Mouse (Mus musculus): ENCODE measurements around the gene Themis2. TPM values are rescaled to one million over a fixed set of nuclear protein-coding genes. Genes with fewer than 3 reads are reported as not detected.
"Not testable (repeated sequence)": the region's sequence is repeated elsewhere in the genome, so short reads cannot be mapped to it uniquely, and the experiment has no call there.

The Themis2 gene
- total RNA-seq, 2 experiments from 2014 or later: 0.80 to 1.1 TPM

DNA sequence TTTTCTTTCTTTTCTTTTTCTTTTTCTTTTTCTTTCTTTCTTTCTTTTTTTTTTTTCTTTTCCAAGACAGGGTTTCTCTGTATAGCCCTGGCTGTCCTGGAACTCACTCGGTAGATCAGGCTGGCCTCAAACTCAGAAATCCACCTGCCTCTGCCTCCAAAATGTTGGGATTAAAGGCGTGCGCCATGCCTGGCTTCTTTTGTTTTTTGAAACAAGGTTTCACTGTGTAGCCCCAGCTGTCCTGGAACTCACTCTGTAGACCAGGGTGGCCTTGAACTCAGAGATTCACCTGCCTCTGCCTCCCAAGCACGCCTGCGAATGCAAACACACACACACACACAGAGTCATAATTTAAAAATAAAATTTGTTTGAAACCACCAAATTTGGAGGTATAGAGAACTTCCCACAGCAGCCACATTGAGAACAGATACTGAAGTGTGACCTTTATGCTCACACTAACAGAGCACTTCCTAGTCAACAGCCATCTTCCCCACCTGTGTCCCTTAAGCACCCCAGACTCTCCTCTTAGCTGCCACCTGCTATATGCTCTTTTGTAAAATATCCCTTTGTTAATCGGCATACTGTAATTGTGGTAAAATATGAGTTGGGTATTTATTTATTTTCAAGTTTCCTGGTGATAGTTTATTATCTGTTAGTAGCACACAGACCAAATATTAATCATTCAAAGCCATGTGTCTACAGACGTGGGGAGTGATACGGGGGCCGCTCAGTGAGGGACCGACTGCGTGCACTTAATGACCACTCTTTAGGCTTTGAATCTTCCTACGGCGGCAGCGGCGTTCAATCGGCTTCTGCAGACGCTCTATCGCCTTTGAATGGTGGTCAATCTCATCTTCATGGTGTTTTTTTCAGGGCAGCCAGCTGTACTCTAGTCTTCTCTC lies 5.2 kb upstream of the Themis2 start:
- intact Hi-C loops (cut with DNase I): no loop called here
- no peak for DNase-seq (ENCODE audit: low spot score in 2 of 2)

DNA sequence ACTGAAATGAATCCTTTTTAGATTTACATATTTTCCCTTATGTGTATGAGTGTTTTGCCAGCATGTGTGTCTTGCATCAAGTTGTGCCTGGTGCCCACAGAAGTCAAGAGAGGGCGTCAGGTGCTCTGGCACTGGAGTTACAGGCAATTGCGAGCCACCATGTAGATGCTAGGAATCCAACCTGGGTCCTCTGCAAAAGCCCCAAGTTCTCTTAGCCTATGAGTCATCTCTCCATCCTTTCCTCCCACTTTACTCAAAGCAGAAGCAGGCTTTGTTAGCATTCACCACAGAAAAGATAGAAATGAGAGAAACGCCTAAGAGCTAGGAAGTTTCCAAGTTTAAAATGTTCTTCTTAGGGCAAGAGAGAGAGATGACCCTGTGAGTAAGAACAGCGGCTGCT lies 3.7 kb upstream of the Themis2 start:
- peak in 1 of 2 experiments; percentile 61 for DNase-seq (ENCODE audit: low spot score in 2 of 2)
- intact Hi-C loops (cut with DNase I): no loop called here

DNA sequence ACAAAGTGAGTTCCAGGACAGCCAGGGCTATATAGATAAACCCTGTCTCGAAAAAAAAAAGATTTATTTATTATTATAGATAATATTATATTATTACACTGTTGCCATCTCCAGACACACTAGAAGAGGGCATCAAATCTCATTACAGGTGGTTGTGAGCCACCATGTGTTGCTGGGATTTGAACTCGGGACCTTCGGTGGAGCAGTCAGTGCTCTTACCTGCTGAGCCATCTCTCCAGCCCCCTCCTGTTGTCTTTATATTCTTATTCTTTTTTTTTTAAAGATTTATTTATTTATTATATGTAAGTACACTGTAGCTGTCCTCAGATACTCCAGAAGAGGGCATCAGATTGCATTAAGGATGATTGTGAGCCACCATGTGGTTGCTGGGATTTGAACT lies 2.5 kb upstream of the Themis2 start:
- DNase-seq (ENCODE audit: low spot score in 2 of 2); intact Hi-C loops (cut with DNase I): not testable (repeated sequence)

DNA sequence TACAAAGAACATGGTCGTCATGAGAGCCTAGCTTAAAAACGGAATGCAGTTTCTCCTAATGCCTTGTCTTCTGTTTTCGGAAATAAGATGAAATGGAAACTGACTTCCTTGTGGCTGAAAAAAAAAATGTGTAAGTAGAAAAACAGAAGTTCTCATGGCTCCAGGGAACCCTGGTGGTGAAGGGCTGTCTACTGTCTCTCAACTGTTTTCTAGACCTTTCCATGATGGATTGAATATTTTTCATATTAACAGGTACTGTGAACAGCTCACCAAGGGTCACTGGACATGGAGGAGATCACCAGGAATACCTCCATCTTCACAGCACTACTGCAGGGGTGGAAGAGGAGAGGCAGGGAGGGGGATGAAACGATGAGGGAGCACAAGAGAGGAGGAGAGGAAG lies 1.8 kb upstream of the Themis2 start:
- intact Hi-C loops (cut with DNase I): no loop called here
- DNase-seq (ENCODE audit: low spot score in 2 of 2): no peak

DNA sequence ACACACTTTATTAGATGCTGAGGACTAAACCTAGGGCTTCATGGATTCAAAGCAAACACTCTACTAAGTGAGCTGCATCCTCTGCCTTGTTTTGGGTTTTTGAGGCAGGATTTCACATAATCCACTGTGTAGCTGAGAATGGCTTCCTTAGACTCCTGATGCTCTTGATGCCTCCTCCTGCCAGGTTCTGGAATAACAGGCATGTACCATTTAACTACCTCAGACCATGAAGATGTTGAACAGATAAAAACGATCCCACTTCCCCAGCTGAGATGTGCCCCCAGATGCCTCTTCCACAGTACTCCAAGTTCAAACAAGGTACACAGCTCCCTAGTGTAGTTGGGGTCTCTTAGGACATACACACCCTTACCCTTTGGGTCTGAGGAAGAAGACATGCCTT lies 1.3 kb upstream of the Themis2 start:
- intact Hi-C loops (cut with DNase I): no loop called here
- DNase-seq (ENCODE audit: low spot score in 2 of 2): no peak

DNA sequence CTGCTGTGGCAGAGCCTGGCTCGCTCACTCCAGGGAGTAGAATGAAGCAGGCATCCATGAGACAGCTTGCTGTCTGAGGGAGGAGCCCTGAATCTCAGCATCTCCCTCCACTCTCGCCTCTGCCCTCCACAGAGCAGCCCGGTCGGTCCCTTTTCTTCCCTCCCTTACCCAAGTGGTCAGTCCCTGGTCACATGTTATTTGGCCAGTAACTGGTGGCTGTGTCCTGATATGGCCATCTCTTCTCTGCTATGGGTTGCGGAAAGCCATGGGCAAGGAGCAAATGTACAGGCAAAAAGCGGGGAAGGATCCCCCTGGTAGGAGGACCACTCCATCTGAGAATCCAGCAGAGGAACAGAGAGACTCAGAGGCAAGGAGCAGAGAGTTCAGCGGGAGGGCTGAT lies 1.0 kb downstream of the Themis2 start:
- no peak for DNase-seq (ENCODE audit: low spot score in 2 of 2)
- intact Hi-C loops (cut with DNase I): no loop called here

- intact Hi-C loops (cut with DNase I): no loop called here
These were observed 1.4 kb downstream of the Themis2 start for GRCm38 (mm10) chr4:132794760-132795159.

DNA sequence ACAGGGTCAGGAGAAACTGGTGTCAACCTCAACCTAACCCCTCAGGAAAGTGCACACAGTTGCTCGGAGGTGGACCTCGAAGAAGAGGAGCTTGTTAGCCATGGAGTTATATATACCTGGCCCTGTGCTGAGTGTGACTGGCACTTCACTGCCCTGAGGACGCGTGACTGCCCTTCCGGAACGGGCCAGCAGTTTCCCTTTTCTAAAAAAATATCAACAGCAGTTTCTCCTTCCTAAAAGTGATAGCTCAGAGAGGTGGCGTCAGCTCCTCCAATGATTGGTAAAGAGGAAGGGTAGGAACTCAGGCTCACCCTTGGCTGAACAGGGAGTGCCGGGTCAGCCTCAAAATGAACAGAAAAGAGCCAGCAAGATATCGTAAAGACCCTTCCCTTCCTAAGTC lies 2.2 kb downstream of the Themis2 start:
- intact Hi-C loops (cut with DNase I): no loop called here
- DNase-seq (ENCODE audit: low spot score in 2 of 2): no peak

More at GRCm38 (mm10) chr4:132794760-132795159, 1.4 kb downstream of the Themis2 start:
- no peak for DNase-seq (ENCODE audit: low spot score in 2 of 2)

- intact Hi-C loops (cut with DNase I); DNase-seq (ENCODE audit: low spot score in 2 of 2): not testable (repeated sequence)
These were observed 2.7 kb downstream of the Themis2 start for GRCm38 (mm10) chr4:132793322-132794004.

DNA sequence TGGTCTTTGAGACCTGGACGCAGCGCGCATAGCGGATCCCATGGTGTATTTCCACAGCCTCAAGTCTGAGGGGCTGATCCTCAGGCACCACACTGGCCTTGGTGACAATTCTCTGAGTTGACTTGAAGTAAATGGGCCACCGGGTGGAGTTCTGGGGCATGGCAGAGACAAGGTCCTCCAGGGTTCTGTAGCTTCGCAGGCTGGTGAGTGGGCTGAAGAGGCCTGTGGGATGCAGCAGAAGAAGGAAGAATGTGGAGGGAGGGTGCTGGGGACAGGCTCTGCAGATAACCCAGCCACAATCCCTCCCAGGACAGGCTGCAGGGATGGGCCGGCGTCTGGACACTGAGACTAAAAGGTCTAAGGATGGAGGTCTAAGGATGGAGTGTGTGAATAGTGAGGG lies 6.5 kb downstream of the Themis2 start:
- DNase-seq (ENCODE audit: low spot score in 2 of 2): no peak

DNA sequence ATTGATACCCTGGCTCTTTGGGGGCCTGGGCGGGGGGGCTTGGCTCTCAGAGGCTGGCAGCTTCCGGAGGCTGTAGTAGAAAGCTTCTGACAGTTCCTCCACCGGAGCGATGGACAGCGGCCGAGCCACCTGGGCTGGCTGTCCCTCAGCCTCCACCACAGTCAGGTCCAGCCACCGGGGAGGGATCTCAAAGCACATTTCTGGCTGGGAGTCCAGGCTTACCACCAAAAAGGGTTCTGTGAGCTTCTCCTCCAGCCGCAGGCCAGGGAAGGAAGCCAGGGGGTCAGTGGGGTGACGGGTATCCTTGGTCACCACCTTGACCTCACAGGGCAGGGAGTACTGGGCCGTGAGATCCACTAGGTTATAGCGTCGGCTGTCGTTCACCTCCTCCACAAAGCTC lies 11.0 kb downstream of the Themis2 start:
- no peak for DNase-seq (ENCODE audit: low spot score in 2 of 2)
- intact Hi-C loops (cut with DNase I): no loop called here

More for the DNA sequence above, 6.5 kb downstream of the Themis2 start:
- intact Hi-C loops (cut with DNase I): no loop called here

DNA sequence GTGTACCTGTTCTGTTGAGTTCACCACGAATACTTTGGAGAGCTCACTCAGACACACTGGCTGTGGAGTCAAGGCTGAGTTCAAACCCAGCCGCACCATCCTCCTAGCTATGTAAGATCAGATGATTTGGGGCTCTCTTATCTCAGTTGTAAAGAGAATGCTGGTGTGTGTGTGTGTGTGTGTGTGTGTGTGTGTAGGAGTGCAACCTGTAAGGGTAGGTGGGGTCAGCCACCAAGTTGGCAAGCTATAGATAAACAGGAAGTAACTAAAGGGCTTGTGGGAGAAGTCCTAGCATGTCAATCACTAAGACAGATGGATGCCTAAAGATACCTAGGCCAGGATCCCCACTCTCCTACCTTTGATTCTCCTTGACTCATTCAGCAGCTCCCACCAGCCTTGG lies 12.5 kb downstream of the Themis2 start:
- no peak for DNase-seq (ENCODE audit: low spot score in 2 of 2)
- intact Hi-C loops (cut with DNase I): no loop called here

DNA sequence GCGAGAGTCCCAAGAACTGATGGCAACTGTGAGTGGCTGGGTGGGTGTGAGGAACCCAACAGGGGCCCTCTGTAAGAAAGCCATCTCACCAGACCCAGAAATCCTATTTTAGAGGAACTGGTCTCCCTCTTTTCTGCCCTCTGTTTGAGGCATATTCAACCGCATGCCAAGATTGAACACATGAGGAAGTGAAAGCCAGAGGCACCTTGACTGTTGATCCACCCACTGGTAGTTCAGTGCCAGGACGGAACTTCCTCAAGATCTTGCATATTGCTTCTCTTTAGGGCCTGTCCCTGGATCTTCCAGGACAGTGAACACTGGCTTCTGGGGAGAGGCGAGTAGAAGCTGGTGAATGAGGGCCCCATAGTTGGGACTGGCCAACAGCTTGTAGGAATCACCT lies 15.9 kb downstream of the Themis2 start:
- intact Hi-C loops (cut with DNase I): no loop called here
- DNase-seq (ENCODE audit: low spot score in 2 of 2): no peak

- no peak for DNase-seq (ENCODE audit: low spot score in 2 of 2)
- intact Hi-C loops (cut with DNase I): loop anchor here (5.0 kb wide), 1 partner anchor 144 kb away; the partner anchor contains the start of gene Fam76a
These were observed 17.5 kb downstream of the Themis2 start for GRCm38 (mm10) chr4:132778562-132779201.

DNA sequence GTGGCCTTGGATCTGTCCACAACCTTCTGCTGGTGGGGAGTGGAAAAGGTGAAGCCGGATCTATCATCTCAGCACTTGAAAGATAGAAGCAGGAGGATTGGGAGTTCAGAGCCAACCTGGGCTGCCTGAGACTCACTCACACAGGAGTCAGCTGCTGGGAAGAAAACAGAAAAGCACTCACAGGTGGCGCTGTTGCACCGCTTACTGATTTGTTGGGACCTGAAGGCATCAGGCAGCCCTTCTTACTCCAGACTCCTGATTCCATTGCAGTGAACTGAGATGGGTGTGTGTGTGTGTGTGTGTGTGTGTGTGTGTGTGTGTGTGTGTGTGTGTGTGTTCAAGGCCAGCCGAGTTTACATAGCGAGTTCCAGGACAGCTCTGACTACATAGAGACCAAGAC lies 19.4 kb downstream of the Themis2 start:
- intact Hi-C loops (cut with DNase I): loop anchor here (1.0 to 5.0 kb wide), 2 partner anchors 48 to 146 kb away; partner anchors contain the start of gene Fam76a
- peak; percentile 82 to 88 for DNase-seq (ENCODE audit: low spot score in 2 of 2)

GRCm38 (mm10) chr4:132774905-132775304 lies 21.3 kb downstream of the Themis2 start:
- DNase-seq (ENCODE audit: low spot score in 2 of 2): no peak
- intact Hi-C loops (cut with DNase I): loop anchor here (5.0 kb wide), 1 partner anchor 147 kb away; the partner anchor contains the start of gene Fam76a

- DNase-seq (ENCODE audit: low spot score in 2 of 2): no peak
- intact Hi-C loops (cut with DNase I): no loop called here
These were observed 24.4 kb downstream of the Themis2 start for GRCm38 (mm10) chr4:132771776-132772175.

DNA sequence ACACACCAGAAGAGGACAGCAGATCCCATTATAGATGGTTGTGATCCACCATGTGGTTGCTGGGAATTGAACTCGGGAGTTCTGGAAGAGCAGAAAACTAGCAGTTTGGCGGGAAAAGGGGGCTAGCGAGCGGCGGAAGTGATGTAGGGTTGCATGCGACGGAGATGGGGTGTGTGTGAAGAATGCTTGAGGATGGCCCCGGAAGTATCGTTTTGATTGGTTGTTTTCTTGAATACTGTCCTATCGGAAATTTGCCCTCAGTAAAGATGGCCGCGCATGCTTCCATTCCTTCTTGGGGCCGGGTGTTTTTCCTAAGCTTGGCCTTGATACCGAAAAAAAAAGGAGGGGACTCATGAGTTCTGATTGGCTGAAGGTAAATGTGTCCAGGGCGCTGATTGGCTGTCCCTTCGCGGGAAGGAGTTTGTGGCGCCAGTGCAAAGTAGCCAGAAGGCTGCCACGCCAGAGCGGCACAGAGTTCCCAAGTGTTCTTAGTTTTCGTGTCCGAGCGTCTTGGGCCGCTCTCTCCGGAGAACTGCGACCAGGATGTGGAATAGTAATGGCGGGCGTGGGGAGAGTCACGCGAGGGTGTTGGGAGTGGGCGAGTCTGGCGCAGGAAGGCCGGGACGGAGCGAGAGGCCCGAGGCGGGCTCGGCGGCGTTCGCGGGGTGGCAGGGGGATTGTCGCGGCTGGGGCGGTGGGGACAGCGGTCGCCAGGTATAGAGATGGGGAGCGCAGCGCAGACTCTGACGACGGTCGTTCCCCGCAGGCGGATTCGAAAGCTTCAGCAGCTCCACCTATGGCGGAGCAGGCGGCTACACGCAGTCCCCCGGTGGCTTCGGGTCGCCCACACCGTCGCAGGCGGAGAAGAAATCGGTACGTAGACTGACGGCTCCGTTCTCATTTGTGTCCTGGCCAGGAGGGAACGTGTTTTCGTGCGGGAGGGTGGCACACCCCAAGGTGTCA lies 28.0 kb downstream of the Themis2 start, which contains the start of gene Rpa2:
Gene Rpa2 (plus strand): TSS at position 419 of the 963 bp plus-strand sequence.
- DNase-seq (ENCODE audit: low spot score in 2 of 2): peak; percentile 99 to 100
- intact Hi-C loops (cut with DNase I): loop anchor here (5.0 kb wide), 1 partner anchor 74 kb away; the partner anchor contains the start of gene Ppp1r8

DNA sequence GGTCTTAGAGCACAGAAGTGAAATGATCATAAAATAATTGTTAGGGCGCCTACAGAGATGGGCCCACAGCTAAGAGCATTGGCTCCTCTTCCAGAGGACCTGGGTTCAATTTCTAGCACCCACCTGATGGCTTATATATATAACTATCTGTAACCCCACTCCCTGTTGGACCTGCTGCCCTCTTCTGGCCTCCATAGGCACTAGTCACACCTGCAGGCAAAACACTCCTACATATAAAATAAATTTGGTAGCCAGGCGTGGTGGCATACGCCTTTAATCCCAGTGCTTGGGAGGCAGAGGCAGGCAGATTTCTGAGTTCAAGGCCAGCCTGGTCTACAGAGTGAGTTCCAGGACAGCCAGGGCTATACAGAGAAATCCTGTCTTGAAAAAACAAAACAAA lies 33.1 kb downstream of the Themis2 start:
- intact Hi-C loops (cut with DNase I); DNase-seq (ENCODE audit: low spot score in 2 of 2): not testable (repeated sequence)

Measured in left cerebral cortex, postnatal 25 days (tissue).